Mouse (Mus musculus): ENCODE measurements around the gene Plekhg5. TPM values are rescaled to one million over a fixed set of nuclear protein-coding genes. Genes with fewer than 3 reads are reported as not detected.

Plekhg5 gene
- polyA plus RNA-seq, 1 experiment from 2014 or later: 8.2 TPM

DNA sequence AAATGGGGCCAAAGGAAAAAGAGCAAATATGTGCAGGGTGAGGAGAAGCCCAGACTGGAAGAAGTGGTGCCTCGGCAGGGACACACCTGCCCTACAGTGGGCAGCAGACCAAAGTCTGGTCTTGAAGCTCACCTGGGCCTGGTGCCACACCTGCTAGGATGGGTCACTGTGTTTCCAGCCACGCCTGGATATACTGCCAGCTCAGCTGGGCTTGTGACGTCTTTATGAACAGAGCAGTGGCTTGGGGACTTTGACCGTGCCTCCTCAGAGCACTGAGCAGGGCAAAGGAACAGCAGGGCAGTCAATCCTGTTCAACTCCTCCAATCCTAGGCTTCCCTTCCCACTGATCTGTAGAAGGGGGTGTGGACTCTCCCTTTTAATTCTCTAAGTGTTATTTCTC is 88.5 kb downstream of the Plekhg5 start:
- 30% methylated on average over 4 of the region's 4 CpGs for WGBS
- H3K4me3 ChIP-seq (ENCODE audit: low read depth, low read length): no peak overlapping the region
- no peaks in the 10 kb centered on the region for H3K36me3 ChIP-seq (ENCODE audit: control insufficient read depth, insufficient read depth, low read length)
- no peak overlapping the region for H3K27ac ChIP-seq (ENCODE audit: low read depth, low read length)
- no peak overlapping the region for H3K4me2 ChIP-seq (ENCODE audit: low read depth, low read length, severe bottlenecking)
- no peak overlapping the region for H3K9ac ChIP-seq (ENCODE audit: low read length)
- H3K27me3 ChIP-seq (ENCODE audit: control insufficient read depth, insufficient read depth, low read length): peaks cover 51% of the 10 kb centered on the region
- H3K4me1 ChIP-seq (replicated peaks; ENCODE audit: control insufficient read depth, insufficient read depth, low read length): peaks cover 6% of the 10 kb centered on the region; the same call in 1 of the 2 replicates
- H3K9me3 ChIP-seq (ENCODE audit: control insufficient read depth, low read length): no peaks in the 10 kb centered on the region
- no peak for ATAC-seq (replicated peaks; ENCODE audit: low FRiP score)
- no peak for DNase-seq (ENCODE audit: low spot score)

DNA sequence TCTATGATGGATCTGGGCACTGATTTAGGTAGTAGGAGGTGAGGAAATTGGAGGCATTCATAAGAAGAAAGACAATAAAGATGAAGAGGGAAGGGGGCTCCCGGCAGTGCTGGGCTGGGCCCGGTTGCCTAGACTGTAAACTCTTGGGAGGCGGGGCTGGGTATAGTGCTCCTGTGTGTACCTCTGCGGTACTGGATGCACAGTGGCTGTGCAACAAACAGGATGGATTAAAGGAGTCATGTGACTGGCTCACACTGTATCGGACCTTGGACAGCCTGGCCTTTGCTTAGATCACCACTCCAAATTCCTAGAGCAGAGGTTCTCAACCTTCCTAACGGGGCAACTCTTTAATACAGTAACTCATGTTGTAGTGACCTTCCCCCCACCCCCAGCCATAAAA is 89.3 kb downstream of the Plekhg5 start:
- Histone ChIP-seq H3K36me3 (ENCODE audit: control insufficient read depth, insufficient read depth, low read length) (no peaks in the 10 kb centered on the region), H3K4me1 (replicated peaks; ENCODE audit: control insufficient read depth, insufficient read depth, low read length) (peaks cover 6% of the 10 kb centered on the region; the same call in 1 of the 2 replicates), H3K27ac (ENCODE audit: low read depth, low read length) (no peak overlapping the region), H3K4me3 (ENCODE audit: low read depth, low read length) (no peak overlapping the region), H3K4me2 (ENCODE audit: low read depth, low read length, severe bottlenecking) (no peak overlapping the region), H3K9ac (ENCODE audit: low read length) (no peak overlapping the region), H3K27me3 (ENCODE audit: control insufficient read depth, insufficient read depth, low read length) (peaks cover 51% of the 10 kb centered on the region), H3K9me3 (ENCODE audit: control insufficient read depth, low read length) (no peaks in the 10 kb centered on the region)
- ATAC-seq (replicated peaks; ENCODE audit: low FRiP score) (no peak), DNase-seq (ENCODE audit: low spot score) (no peak)
- 82% methylated on average over 6 of the region's 6 CpGs for WGBS

- WGBS: 90% methylated on average over 2 of the region's 2 CpGs
- peaks cover 6% of the 10 kb centered on the region; the same call in 1 of the 2 replicates for H3K4me1 ChIP-seq (replicated peaks; ENCODE audit: control insufficient read depth, insufficient read depth, low read length)
- no peak overlapping the region for H3K27ac ChIP-seq (ENCODE audit: low read depth, low read length)
- no peaks in the 10 kb centered on the region for H3K36me3 ChIP-seq (ENCODE audit: control insufficient read depth, insufficient read depth, low read length)
- ATAC-seq (replicated peaks; ENCODE audit: low FRiP score): no peak
- DNase-seq (ENCODE audit: low spot score): no peak
- H3K9ac ChIP-seq (ENCODE audit: low read length): no peak overlapping the region
- H3K27me3 ChIP-seq (ENCODE audit: control insufficient read depth, insufficient read depth, low read length): peaks cover 44% of the 10 kb centered on the region
- H3K4me2 ChIP-seq (ENCODE audit: low read depth, low read length, severe bottlenecking): no peak overlapping the region
- H3K9me3 ChIP-seq (ENCODE audit: control insufficient read depth, low read length): no peaks in the 10 kb centered on the region
- no peak overlapping the region for H3K4me3 ChIP-seq (ENCODE audit: low read depth, low read length)
These were observed 90.5 kb downstream of the Plekhg5 start for GRCm38 (mm10) chr4:152162748-152163147.

Other genes with a start within 250 kb of the Plekhg5 start
- gene Camta1, start 210.6 kb upstream of the Plekhg5 start, polyA plus RNA-seq (2014; fragmentation: Nextera tagmentation; extraction: Ambion mirVana): 140 and 142 TPM in 2 replicates
- 94.4 and 96.9 TPM in 2 replicates for gene Dnajc11, start 138.8 kb upstream of the Plekhg5 start, polyA plus RNA-seq (2014; fragmentation: Nextera tagmentation; extraction: Ambion mirVana)
- 25.1 and 28.9 TPM in 2 replicates for gene Thap3, start 83.5 kb upstream of the Plekhg5 start, polyA plus RNA-seq (2014; fragmentation: Nextera tagmentation; extraction: Ambion mirVana)
- gene Phf13, start 76.2 kb upstream of the Plekhg5 start, polyA plus RNA-seq (2014; fragmentation: Nextera tagmentation; extraction: Ambion mirVana): 27.0 and 28.6 TPM in 2 replicates
- gene Klhl21, start 63.7 kb upstream of the Plekhg5 start, polyA plus RNA-seq (2014; fragmentation: Nextera tagmentation; extraction: Ambion mirVana): 3.9 and 5.3 TPM in 2 replicates
- gene Zbtb48, start 44.8 kb upstream of the Plekhg5 start, polyA plus RNA-seq (2014; fragmentation: Nextera tagmentation; extraction: Ambion mirVana): 20.7 and 26.7 TPM in 2 replicates
- gene Tas1r1, start 33.9 kb upstream of the Plekhg5 start, polyA plus RNA-seq (2014; fragmentation: Nextera tagmentation; extraction: Ambion mirVana): 0.24 and 0.67 TPM in 2 replicates
- 41.0 and 41.9 TPM in 2 replicates for gene Nol9, start 33.2 kb upstream of the Plekhg5 start, polyA plus RNA-seq (2014; fragmentation: Nextera tagmentation; extraction: Ambion mirVana)
- 0.49 TPM in 1 of 2 replicates, not detected in the other for gene Tnfrsf25, start 43.4 kb downstream of the Plekhg5 start, polyA plus RNA-seq (2014; fragmentation: Nextera tagmentation; extraction: Ambion mirVana)
- 0.90 and 1.2 TPM in 2 replicates for gene Espn, start 79.9 kb downstream of the Plekhg5 start, polyA plus RNA-seq (2014; fragmentation: Nextera tagmentation; extraction: Ambion mirVana)
- not detected in 2 replicates for gene Hes2, start 86.4 kb downstream of the Plekhg5 start, polyA plus RNA-seq (2014; fragmentation: Nextera tagmentation; extraction: Ambion mirVana)
- gene Acot7, start 105.6 kb downstream of the Plekhg5 start, polyA plus RNA-seq (2014; fragmentation: Nextera tagmentation; extraction: Ambion mirVana): 75.1 and 77.8 TPM in 2 replicates
- gene Gpr153, start 201.7 kb downstream of the Plekhg5 start, polyA plus RNA-seq (2014; fragmentation: Nextera tagmentation; extraction: Ambion mirVana): 6.1 and 6.6 TPM in 2 replicates
- gene Hes3, start 219.2 kb downstream of the Plekhg5 start, polyA plus RNA-seq (2014; fragmentation: Nextera tagmentation; extraction: Ambion mirVana): 0.53 and 1.0 TPM in 2 replicates
- gene Icmt, start 224.7 kb downstream of the Plekhg5 start, polyA plus RNA-seq (2014; fragmentation: Nextera tagmentation; extraction: Ambion mirVana): 22.1 and 23.6 TPM in 2 replicates
- gene Rnf207, start 246.5 kb downstream of the Plekhg5 start, polyA plus RNA-seq (2014; fragmentation: Nextera tagmentation; extraction: Ambion mirVana): 0.60 and 1.2 TPM in 2 replicates